Mouse (Mus musculus) myocyte (in vitro differentiated cells): ENCODE data around the gene Unc13c.

Experiments
- CEBPB ChIP-seq: IDR thresholded peaks from 2 replicates; pipeline ENCODE4 v1.6.1; 2011; ENCODE audit warnings: mild to moderate bottlenecking, moderate library complexity; ENCODE audit not compliant: poor library complexity, insufficient read depth, severe bottlenecking
- E2F4 ChIP-seq: IDR thresholded peaks from one replicate; pipeline ENCODE4 v1.6.1; 2011; ENCODE audit warnings: mild to moderate bottlenecking, control low read depth, moderate library complexity; ENCODE audit not compliant: insufficient read depth
- MAX ChIP-seq: IDR thresholded peaks from one replicate; pipeline ENCODE4 v1.6.1; 2011; ENCODE audit warnings: low read depth, mild to moderate bottlenecking, control low read depth
- MYOD1 ChIP-seq, 3 experiments: IDR thresholded peaks; one replicate each; pipeline ENCODE4 v1.6.1; 2011; ENCODE audit warnings: control low read depth in 2 of 3, low read depth in 2 of 3, mild to moderate bottlenecking in 2 of 3, moderate library complexity in 1 of 3; ENCODE audit not compliant: insufficient read length in 2 of 3, control insufficient read depth in 1 of 3
- MYOG ChIP-seq, 3 experiments: IDR thresholded peaks; one replicate each; pipeline ENCODE4 v1.6.1; 2011; ENCODE audit warnings: control low read depth in 2 of 3, low read depth in 2 of 3, mild to moderate bottlenecking in 2 of 3; ENCODE audit not compliant: insufficient read length in 2 of 3, control insufficient read depth in 1 of 3, insufficient read depth in 1 of 3
- POLR2A ChIP-seq: IDR thresholded peaks from one replicate; pipeline ENCODE4 v1.6.1; 2011; ENCODE audit warnings: low read depth, mild to moderate bottlenecking, control low read depth, moderate library complexity; ENCODE audit not compliant: insufficient read length
- POLR2AphosphoS2 ChIP-seq: IDR thresholded peaks from one replicate; pipeline ENCODE4 v1.6.1; 2011; ENCODE audit warnings: low read depth, control low read depth; ENCODE audit not compliant: insufficient read length
- REST ChIP-seq: IDR thresholded peaks from one replicate; pipeline ENCODE4 v1.6.1; 2011; ENCODE audit warnings: mild to moderate bottlenecking, control low read depth, moderate library complexity; ENCODE audit not compliant: insufficient read depth, insufficient read length
- TCF12 ChIP-seq: IDR thresholded peaks from one replicate; pipeline ENCODE4 v1.6.1; 2011; ENCODE audit warnings: mild to moderate bottlenecking, control low read depth; ENCODE audit not compliant: poor library complexity, insufficient read depth, severe bottlenecking
- TCF3 ChIP-seq: IDR thresholded peaks from one replicate; pipeline ENCODE4 v1.6.1; 2011; ENCODE audit warnings: low read depth, control low read depth; ENCODE audit not compliant: insufficient read length
- USF1 ChIP-seq: IDR thresholded peaks from one replicate; pipeline ENCODE4 v1.6.1; 2011; ENCODE audit warnings: low read depth, mild to moderate bottlenecking, control low read depth, moderate library complexity

DNA sequence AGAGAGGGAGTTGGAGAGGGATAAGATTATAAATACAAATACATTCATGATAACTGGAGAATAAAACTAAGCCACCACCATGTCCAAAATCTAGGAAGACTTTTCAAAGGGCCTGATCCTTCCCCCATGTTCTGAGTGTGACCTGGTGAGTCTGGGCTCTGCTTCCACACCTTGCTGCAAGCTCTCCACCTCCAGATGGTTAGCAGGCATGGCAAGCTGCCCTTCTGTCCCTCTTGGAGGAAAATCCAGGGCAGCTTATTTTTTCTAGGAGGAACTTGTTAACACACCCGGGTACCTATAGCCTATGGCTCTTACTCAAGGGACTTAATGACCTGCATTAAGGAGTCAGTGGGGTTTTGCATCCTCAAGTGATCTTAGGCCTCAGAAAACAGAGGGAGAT, 364.8 kb downstream of the Unc13c start:
- no peak for TF ChIP-seq POLR2A
- TF ChIP-seq USF1: no peak
- no peak for TF ChIP-seq POLR2AphosphoS2
- TF ChIP-seq MAX: no peak
- TF ChIP-seq TCF12: no peak
- TF ChIP-seq E2F4: no peak
- no peak for TF ChIP-seq REST
- TF ChIP-seq CEBPB: no peak
- TF ChIP-seq TCF3: no peak
- no peak for TF ChIP-seq MYOD1 (IDR thresholded peaks at IDR 0.05; ENCODE audit: control insufficient read depth in 1 of 3, insufficient read length in 2 of 3, low read depth in 2 of 3)
- TF ChIP-seq MYOG (IDR thresholded peaks at IDR 0.05; ENCODE audit: control insufficient read depth in 1 of 3, insufficient read depth in 1 of 3, insufficient read length in 2 of 3, low read depth in 2 of 3): no peak
